Mouse (Mus musculus) heart, adult 11 months (tissue): ENCODE measurements around the gene Gucy2d.

ENCODE experiments used
- DNase-seq: peaks from one replicate; pipeline ENCODE4 v3.0.0; 2022

The Gucy2d gene

GRCm38 (mm10) chr7:98447585-98448308 lies 7.5 kb downstream of the Gucy2d start:
- DNase-seq, result peak; percentile 91

- DNase-seq, result peak; percentile 90
Measured at GRCm38 (mm10) chr7:98448309-98448630, 8.1 kb downstream of the Gucy2d start.

- DNase-seq, result peak; percentile 83
Measured at GRCm38 (mm10) chr7:98449696-98450095, 9.5 kb downstream of the Gucy2d start.

GRCm38 (mm10) chr7:98454397-98455120 lies 14.3 kb downstream of the Gucy2d start:
- peak; percentile 95 for DNase-seq

- DNase-seq, result no peak
Measured at GRCm38 (mm10) chr7:98460319-98460718, 20.1 kb downstream of the Gucy2d start.

- DNase-seq, result no peak
Measured at GRCm38 (mm10) chr7:98469089-98469488, 28.9 kb downstream of the Gucy2d start.

GRCm38 (mm10) chr7:98472529-98472928 lies 32.3 kb downstream of the Gucy2d start:
- DNase-seq, result no peak

GRCm38 (mm10) chr7:98474558-98474957 lies 34.3 kb downstream of the Gucy2d start:
- no peak for DNase-seq

GRCm38 (mm10) chr7:98477153-98477552 lies 36.9 kb downstream of the Gucy2d start:
- DNase-seq, result peak; percentile 93

GRCm38 (mm10) chr7:98480481-98480880 lies 40.3 kb downstream of the Gucy2d start:
- DNase-seq, result peak; percentile 90

GRCm38 (mm10) chr7:98481066-98481734 lies 41.0 kb downstream of the Gucy2d start:
- DNase-seq, result peak; percentile 98

GRCm38 (mm10) chr7:98481861-98482260 lies 41.6 kb downstream of the Gucy2d start:
- peak; percentile 91 for DNase-seq

GRCm38 (mm10) chr7:98482551-98483267 lies 42.5 kb downstream of the Gucy2d start:
- peak; percentile 97 for DNase-seq

- DNase-seq, result peak; percentile 92
Measured at GRCm38 (mm10) chr7:98483268-98483607, 43.0 kb downstream of the Gucy2d start.

GRCm38 (mm10) chr7:98484878-98485277 lies 44.7 kb downstream of the Gucy2d start:
- peak; percentile 90 for DNase-seq

GRCm38 (mm10) chr7:98485508-98485907 lies 45.3 kb downstream of the Gucy2d start:
- peak; percentile 96 for DNase-seq

GRCm38 (mm10) chr7:98486471-98486917 lies 46.3 kb downstream of the Gucy2d start:
- DNase-seq, result peak; percentile 94

- peak; percentile 91 for DNase-seq
Measured at GRCm38 (mm10) chr7:98487202-98487980, 47.2 kb downstream of the Gucy2d start.

- DNase-seq, result peak; percentile 93
Measured at GRCm38 (mm10) chr7:98488398-98489130, 48.3 kb downstream of the Gucy2d start.

GRCm38 (mm10) chr7:98489131-98489530 lies 48.9 kb downstream of the Gucy2d start, which contains the start of gene Lrrc32:
Gene Lrrc32, plus strand, starts transcription at chr7:98489283.
- peak; percentile 95 for DNase-seq

GRCm38 (mm10) chr7:98489623-98490084 lies 49.4 kb downstream of the Gucy2d start:
- peak; percentile 99 for DNase-seq
